Mouse (Mus musculus) gastrocnemius, postnatal 10 days (tissue): ENCODE data around the gene Col5a3. TPM values are rescaled to one million over a fixed set of nuclear protein-coding genes. Genes with fewer than 3 reads are reported as not detected.

Experiments
- DNase-seq: peaks from one replicate; pipeline ENCODE4 v3.0.0; 2021; ENCODE audit warnings: mixed read lengths
- total RNA-seq, 2 experiments: library from RNA; stranded (reverse); gene quantifications; 2 replicates each; pipeline ENCODE4 v1.2.3; 2021

The Col5a3 gene
- total RNA-seq, 2 experiments from 2014 or later = 76.7 to 90.9 TPM

GRCm38 (mm10) chr9:20805706-20806105 lies 9.2 kb downstream of the Col5a3 start:
- no peak for DNase-seq

GRCm38 (mm10) chr9:20805159-20805495 lies 9.7 kb downstream of the Col5a3 start:
- peak; percentile 65 for DNase-seq

DNA sequence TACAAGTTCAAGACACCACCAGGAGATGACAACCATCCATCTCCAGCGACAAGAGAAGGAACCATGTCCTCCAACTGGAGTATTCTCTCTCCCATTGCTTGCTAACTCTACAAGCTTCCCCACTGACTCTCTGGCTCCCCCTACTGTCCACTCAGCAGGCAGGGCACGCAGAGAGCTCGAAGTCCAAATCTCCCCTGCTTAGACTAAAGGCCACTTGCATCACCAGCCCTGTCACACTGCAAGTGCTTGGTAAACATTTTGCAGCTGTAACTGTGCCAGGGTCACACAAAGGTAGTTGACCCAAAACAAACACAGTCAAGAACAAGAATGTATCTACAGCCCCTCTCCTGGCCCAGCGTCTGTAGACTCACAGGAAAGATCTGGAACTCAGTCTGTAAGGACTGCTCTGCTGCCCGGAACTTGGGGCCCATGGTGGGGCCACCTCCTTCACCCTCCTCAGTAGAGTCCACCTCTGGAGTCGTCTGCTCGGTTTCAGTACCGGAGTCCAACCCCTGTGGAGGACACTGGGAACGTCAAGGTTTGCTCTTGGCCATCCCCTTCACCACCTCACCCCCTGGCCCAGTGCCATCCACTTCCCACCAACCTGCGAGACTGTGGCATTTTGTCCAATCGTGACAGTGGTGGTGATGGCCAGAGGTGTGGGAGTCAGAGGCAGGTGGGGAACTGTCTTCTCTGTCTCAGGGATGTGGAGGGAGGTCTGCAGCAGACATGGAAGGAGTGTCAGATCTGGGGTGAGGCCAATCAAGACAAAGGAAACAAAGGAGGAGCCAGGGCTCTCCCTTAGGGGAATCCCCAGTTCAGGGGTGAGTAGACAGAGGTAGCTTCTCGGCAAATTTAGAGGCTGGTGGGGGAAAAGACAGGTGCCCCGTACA lies 10.4 kb downstream of the Col5a3 start:
- peak; percentile 66 for DNase-seq

DNA sequence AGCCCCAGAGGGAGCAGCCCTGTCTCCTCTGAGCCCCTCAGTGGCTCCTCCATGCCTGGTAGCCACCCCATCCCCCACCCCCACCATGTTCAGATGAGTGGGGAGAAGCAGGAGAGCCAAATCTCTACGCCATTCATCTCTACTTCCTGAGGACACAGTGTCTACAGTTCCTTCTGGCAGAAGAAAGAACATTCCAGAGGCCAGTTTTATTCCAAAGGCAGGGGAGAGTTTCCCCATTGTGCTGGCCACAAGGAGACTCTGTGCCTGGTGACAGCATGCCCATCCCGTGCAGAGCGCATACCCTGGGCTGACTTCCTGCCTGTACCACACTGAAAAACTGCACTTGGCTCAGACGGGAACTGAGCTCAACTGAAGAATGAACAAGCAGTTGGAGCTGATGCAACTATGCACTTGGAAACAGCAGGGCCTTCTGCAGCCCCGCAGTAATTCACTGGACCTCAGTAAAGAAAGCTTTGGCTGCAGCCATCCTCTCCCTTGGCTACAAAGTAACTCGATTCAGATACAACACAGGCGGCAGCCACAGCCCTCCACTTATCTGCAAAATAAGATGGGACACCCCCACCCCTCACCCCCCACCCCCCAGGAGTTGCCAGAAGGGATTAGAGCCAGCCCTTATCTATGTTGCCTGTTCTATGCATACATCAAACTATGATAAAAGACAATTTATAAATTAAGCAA lies 20.6 kb downstream of the Col5a3 start:
- DNase-seq = peak; percentile 23

DNA sequence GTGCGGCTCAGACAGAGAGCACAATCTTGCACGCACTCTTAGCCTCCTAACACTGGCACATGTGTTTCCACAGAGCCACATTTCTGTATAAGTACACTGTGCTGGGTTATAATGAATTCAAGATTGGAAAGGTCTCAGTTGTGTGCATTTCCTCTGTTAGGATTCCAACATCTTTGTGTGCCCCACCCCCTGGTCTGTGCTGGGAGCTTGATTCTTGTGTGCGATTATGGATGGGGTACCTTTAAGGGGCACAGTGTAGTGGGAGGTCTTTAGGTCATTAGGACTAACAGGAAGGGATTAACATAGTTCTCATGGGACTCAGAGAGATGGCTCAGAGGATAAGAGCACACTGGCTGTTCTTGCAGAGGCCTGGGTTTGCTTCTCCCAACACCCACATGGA lies 24.5 kb downstream of the Col5a3 start:
- DNase-seq = no peak

DNA sequence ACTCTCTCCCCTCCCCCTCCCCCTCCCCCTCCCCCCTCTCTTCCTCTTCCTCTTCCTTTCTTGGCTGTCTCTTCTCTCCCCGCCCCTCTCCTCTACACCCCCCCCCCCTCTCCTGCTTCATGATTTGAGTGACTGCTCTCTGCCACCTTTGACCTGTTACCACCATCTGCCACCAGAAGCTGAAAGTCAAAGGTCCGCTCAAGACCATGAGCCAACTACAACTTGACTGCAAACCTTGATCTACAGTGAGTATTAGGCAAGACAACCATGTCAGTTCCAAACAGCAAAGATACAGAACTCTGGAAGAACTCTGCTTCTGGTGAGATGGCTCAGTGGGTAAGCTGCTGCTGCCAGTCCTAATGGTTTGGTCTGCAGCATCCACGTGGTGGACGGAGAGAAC lies 25.2 kb downstream of the Col5a3 start:
- DNase-seq = no peak

GRCm38 (mm10) chr9:20787992-20788391 lies 26.9 kb downstream of the Col5a3 start:
- no peak for DNase-seq

- DNase-seq = no peak
These were observed 29.8 kb downstream of the Col5a3 start for GRCm38 (mm10) chr9:20785055-20785454.

GRCm38 (mm10) chr9:20781286-20781685 lies 33.6 kb downstream of the Col5a3 start:
- no peak for DNase-seq

- DNase-seq = no peak
These were observed 49.6 kb downstream of the Col5a3 start for GRCm38 (mm10) chr9:20765274-20765673.

DNA sequence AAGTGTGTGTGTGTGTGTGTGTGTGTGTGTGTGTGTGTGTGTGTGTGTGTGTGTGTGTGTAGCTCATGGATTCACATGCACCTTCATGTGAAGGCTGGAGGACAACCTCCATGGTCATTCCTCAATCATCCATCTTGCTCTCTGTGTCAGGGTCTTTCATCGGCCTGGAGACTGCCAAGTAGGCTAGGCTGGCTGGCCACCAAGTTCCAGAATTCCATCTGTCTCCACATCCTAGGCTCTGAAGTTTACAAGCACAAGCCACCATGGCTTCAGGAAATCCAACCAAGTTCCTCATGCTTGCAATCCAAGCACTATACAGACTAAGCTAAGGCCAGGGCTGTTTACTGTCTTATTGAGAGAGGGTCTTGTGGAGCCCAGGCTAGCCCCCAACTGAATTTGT lies 51.8 kb downstream of the Col5a3 start:
- DNase-seq = peak; percentile 45

- DNase-seq = no peak
These were observed 52.5 kb downstream of the Col5a3 start for GRCm38 (mm10) chr9:20762197-20762961.

- no peak for DNase-seq
These were observed 53.5 kb downstream of the Col5a3 start for GRCm38 (mm10) chr9:20761388-20761787.

DNA sequence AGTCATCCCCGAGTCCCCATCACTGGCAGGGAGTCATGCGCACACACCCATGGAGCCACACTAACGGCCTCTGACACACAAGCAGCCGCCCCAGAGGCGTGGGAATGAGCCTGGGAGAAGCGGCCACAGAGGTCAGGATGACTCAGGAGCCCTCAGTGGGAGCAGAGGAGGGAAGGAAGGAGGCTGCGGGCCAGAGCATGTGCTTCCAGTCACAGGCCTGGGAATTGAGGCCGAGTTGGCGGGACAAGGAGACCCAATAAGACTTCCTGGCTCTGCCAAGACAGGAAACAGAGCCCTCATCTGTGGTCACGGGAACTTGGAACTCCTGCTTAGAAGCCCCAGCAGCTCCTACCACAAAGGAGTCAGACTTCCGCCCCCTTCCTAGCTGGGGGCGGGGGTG lies 54.1 kb downstream of the Col5a3 start:
- DNase-seq = peak; percentile 65

DNA sequence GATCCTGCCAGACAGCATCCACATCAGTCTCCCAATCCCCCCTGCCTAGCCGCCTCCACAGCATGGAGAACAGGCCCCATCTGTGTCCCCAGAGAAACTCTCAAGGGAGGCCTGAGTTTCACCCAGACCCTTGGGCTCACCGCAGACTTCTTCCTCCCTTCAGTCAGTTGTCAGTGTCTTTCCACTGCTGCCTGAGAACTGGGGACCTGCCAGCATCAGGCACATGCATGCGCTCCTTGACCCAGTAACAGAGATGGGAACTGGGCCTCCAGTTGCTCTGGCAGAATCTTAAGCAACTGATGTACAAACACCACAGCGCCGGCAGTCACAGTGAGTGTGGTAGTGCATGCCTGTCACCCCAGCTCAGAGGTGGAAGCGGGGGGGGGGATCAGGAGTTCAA lies 56.0 kb downstream of the Col5a3 start:
- no peak for DNase-seq

DNA sequence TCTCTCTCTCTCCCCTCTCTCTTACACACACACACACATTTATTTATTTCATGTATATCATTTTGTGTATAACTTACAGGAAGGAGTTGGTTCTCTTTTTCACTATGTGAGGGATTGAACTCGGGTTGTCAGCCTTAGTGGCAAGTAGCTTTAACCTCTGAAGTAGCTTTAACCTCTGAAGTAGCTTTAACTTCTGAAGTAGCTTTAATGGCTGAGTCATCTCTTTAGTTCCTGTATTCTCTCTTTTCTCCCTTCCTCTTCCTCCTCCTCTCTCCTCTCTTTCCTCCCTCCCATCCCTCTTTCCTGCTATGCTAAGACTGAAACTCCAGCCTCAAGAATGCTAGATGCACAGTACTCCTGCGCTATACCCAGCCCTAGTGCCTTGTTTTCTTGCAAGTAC lies 56.6 kb downstream of the Col5a3 start:
- no peak for DNase-seq

GRCm38 (mm10) chr9:20757087-20757955 lies 57.5 kb downstream of the Col5a3 start:
- DNase-seq = peak; percentile 74

DNA sequence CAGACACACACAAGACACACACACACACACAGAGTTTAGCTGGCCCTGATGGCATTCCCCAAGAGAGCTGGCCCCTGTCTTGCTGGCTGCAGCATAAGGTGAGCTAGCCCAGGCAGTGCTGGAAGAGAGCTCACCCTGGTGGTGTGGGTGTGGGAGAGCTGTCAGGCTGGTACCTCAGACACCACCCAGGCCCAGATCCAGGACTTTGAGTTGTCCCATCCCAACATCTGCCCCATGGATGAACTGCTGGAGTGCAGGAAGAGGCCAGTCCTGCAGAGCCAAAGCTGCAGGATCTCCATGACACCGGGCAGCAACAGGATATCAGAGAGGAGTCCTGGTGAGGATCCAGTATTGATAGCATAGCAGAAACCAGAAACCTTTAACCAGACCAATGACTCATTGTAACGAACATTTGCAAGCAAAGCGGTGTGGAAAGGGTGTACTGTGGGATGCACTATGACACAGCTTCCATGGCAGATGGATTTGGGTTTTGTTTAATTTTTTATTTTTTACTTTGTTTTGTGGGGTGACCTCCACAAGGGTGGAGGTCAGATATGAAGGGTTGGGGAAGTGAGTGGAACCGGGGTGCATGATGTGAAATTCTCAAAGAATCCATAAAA lies 58.7 kb downstream of the Col5a3 start:
- DNase-seq = no peak

- DNase-seq = no peak
These were observed 60.5 kb downstream of the Col5a3 start for GRCm38 (mm10) chr9:20754335-20754734.

DNA sequence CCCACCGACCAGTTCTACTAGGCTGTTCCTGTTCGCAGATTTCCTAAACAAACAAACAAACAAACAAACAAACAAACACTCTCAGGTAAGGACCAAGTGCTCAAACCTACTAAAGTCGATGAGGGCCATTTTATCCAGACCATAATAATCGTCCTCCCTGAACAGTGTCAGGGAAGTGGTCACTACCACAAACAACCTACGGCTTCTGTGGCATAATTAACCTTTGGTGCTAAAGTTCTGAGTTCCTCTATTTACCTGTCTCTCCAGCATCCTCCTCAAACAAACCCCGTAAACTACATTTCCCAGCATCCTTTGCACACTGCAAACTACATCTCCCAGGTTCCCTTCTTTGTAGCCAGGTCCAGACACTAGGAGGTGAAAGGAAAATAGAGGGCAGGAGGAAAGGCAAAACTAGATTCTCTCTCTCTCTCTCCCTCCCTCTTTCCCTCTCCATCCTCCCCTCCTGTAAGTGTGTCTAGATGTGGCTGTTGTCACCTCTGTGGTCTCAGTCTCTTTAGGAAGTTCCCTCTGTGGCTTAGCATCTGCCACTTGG lies 63.3 kb downstream of the Col5a3 start:
- no peak for DNase-seq

GRCm38 (mm10) chr9:20749213-20749612 lies 65.7 kb downstream of the Col5a3 start:
- DNase-seq = no peak
